Mouse (Mus musculus): ENCODE data around the gene B4galnt2. TPM values are rescaled to one million over a fixed set of nuclear protein-coding genes. Genes with fewer than 3 reads are reported as not detected.
"Not testable (repeated sequence)": the region's sequence is repeated elsewhere in the genome, so short reads cannot be mapped to it uniquely, and the experiment has no call there.

Gene B4galnt2
- total RNA-seq (2021), result not detected
- long read RNA-seq, experiment 1, partial matches to known transcripts, result 0 of 3 reads
- long read RNA-seq, experiment 1, other reads (novel, unspliced or antisense), result 3 of 3 reads
- long read RNA-seq, experiment 2, partial matches to known transcripts, result 0 of 1 reads
- long read RNA-seq, experiment 2, other reads (novel, unspliced or antisense), result 1 of 1 reads

- H3K4me3 ChIP-seq, result peak within 1 kb of the TSS; percentile 30
- TF ChIP-seq CTCF (IDR thresholded peaks at IDR 0.05), result no peak
- no peak within 1 kb of the TSS for H3K27ac ChIP-seq
- no peak for DNase-seq
- intact Hi-C loops (cut with DNase I), result no loop called here
These were observed at the start of gene B4galnt2 for GRCm38 (mm10) chr11:95914571-95914991. B4galnt2 (minus strand) TSS chr11:95914891.

GRCm38 (mm10) chr11:95963304-95963703, 48.6 kb upstream of the B4galnt2 start:
- DNase-seq, result no peak
- no peak overlapping the region for H3K27ac ChIP-seq
- intact Hi-C loops (cut with DNase I), result no loop called here
- H3K4me3 ChIP-seq, result no peak overlapping the region
- TF ChIP-seq CTCF (IDR thresholded peaks at IDR 0.05), result no peak

- no peak; the same call in 1 of the 2 replicates for TF ChIP-seq CTCF (IDR thresholded peaks at IDR 0.05)
- DNase-seq, result no peak
- H3K27ac ChIP-seq, result no peak overlapping the region
- intact Hi-C loops (cut with DNase I), result no loop called here
- H3K4me3 ChIP-seq, result no peak overlapping the region
These were observed 44.5 kb upstream of the B4galnt2 start for GRCm38 (mm10) chr11:95959152-95959551.

GRCm38 (mm10) chr11:95958251-95958650, 43.6 kb upstream of the B4galnt2 start:
- intact Hi-C loops (cut with DNase I), result no loop called here
- no peak for DNase-seq
- no peak for TF ChIP-seq CTCF (IDR thresholded peaks at IDR 0.05)

GRCm38 (mm10) chr11:95957407-95957806, 42.7 kb upstream of the B4galnt2 start:
- H3K4me3 ChIP-seq, result no peak overlapping the region
- intact Hi-C loops (cut with DNase I), result no loop called here
- no peak overlapping the region for H3K27ac ChIP-seq
- TF ChIP-seq CTCF (IDR thresholded peaks at IDR 0.05), result no peak
- no peak for DNase-seq

More at GRCm38 (mm10) chr11:95958251-95958650, 43.6 kb upstream of the B4galnt2 start:
- Histone ChIP-seq H3K27ac (no peak overlapping the region), H3K4me3 (no peak overlapping the region)

GRCm38 (mm10) chr11:95953313-95953712, 38.6 kb upstream of the B4galnt2 start:
- no peak overlapping the region for H3K4me3 ChIP-seq
- no peak overlapping the region for H3K27ac ChIP-seq
- intact Hi-C loops (cut with DNase I), result no loop called here
- no peak for TF ChIP-seq CTCF (IDR thresholded peaks at IDR 0.05)
- no peak for DNase-seq

- Histone ChIP-seq H3K4me3 (no peak overlapping the region), H3K27ac (no peak overlapping the region)
- no peak for DNase-seq
- no peak for TF ChIP-seq CTCF (IDR thresholded peaks at IDR 0.05)
- intact Hi-C loops (cut with DNase I), result no loop called here
These were observed 31.3 kb upstream of the B4galnt2 start for GRCm38 (mm10) chr11:95945838-95946472.

GRCm38 (mm10) chr11:95939828-95940507, 25.3 kb upstream of the B4galnt2 start:
- H3K27ac ChIP-seq, result no peak overlapping the region
- no peak; the same call in 1 of the 2 replicates for TF ChIP-seq CTCF (IDR thresholded peaks at IDR 0.05)
- no peak overlapping the region for H3K4me3 ChIP-seq
- DNase-seq, result no peak
- intact Hi-C loops (cut with DNase I), result no loop called here

GRCm38 (mm10) chr11:95936409-95936808, 21.7 kb upstream of the B4galnt2 start:
- no peak for DNase-seq
- no peak overlapping the region for H3K27ac ChIP-seq
- H3K4me3 ChIP-seq, result no peak overlapping the region
- TF ChIP-seq CTCF (IDR thresholded peaks at IDR 0.05), result no peak
- intact Hi-C loops (cut with DNase I), result no loop called here

GRCm38 (mm10) chr11:95932168-95932567, 17.5 kb upstream of the B4galnt2 start:
- H3K4me3 ChIP-seq; intact Hi-C loops (cut with DNase I); H3K27ac ChIP-seq; DNase-seq: not testable (repeated sequence)

GRCm38 (mm10) chr11:95926398-95926797, 11.7 kb upstream of the B4galnt2 start:
- intact Hi-C loops (cut with DNase I), result no loop called here
- no peak overlapping the region for H3K4me3 ChIP-seq
- TF ChIP-seq CTCF (IDR thresholded peaks at IDR 0.05), result peak; percentile 7; the same call in 1 of the 2 replicates
- no peak for DNase-seq
- no peak overlapping the region for H3K27ac ChIP-seq

- no peak for TF ChIP-seq CTCF (IDR thresholded peaks at IDR 0.05)
These were observed 11.3 kb upstream of the B4galnt2 start for GRCm38 (mm10) chr11:95925976-95926375.

GRCm38 (mm10) chr11:95924215-95924614, 9.5 kb upstream of the B4galnt2 start:
- intact Hi-C loops (cut with DNase I), result no loop called here
- no peak overlapping the region for H3K4me3 ChIP-seq
- H3K27ac ChIP-seq, result no peak overlapping the region
- no peak for TF ChIP-seq CTCF (IDR thresholded peaks at IDR 0.05)
- no peak for DNase-seq

More at GRCm38 (mm10) chr11:95925976-95926375, 11.3 kb upstream of the B4galnt2 start:
- no peak for DNase-seq
- H3K27ac ChIP-seq, result no peak overlapping the region
- no peak overlapping the region for H3K4me3 ChIP-seq
- intact Hi-C loops (cut with DNase I), result no loop called here

- DNase-seq; H3K4me3 ChIP-seq; H3K27ac ChIP-seq; intact Hi-C loops (cut with DNase I): not testable (repeated sequence)
These were observed 8.8 kb upstream of the B4galnt2 start for GRCm38 (mm10) chr11:95923477-95923876.

All from gastrocnemius, adult 2 months (tissue).